Mouse (Mus musculus) liver, embryonic 15.5 days (tissue): ENCODE measurements at regions not wholly inside any gene's neighbourhood (a gene's known extent, or its start where the extent isn't known, plus 50 kb on each side); places are given as distances from the start of the nearest gene placed in this dataset.

Source experiments
- ATAC-seq: fragments of 200-750 bp; cut with Nextera tagmentation; 2 replicates; pipeline ENCODE4 v1.8.0; 2017; ENCODE audit warnings: moderate number of reproducible peaks, mild to moderate bottlenecking, moderate library complexity; ENCODE audit not compliant: insufficient read depth
- H3K27ac ChIP-seq: fragments of 300-500 bp; sonication (generic); replicated peaks from 2 replicates; pipeline ENCODE4 v1.5.1; 2015; ENCODE audit warnings: mild to moderate bottlenecking, inconsistent platforms
- H3K27me3 ChIP-seq: fragments of 300-500 bp; sonication (generic); 2 replicates; pipeline ENCODE4 v1.6.1; 2015; ENCODE audit warnings: mild to moderate bottlenecking, inconsistent platforms
- H3K36me3 ChIP-seq: fragments of 300-500 bp; sonication (generic); replicated peaks from 2 replicates; pipeline ENCODE4 v1.6.1; 2015; ENCODE audit warnings: moderate library complexity, mild to moderate bottlenecking, inconsistent platforms
- H3K4me1 ChIP-seq: fragments of 300-500 bp; sonication (generic); replicated peaks from 2 replicates; pipeline ENCODE4 v1.6.1; 2015; ENCODE audit warnings: inconsistent platforms
- H3K4me2 ChIP-seq: fragments of 300-500 bp; sonication (generic); 2 replicates; pipeline ENCODE4 v1.6.1; 2015; ENCODE audit warnings: moderate library complexity, mild to moderate bottlenecking, inconsistent platforms
- H3K4me3 ChIP-seq: fragments of 300-500 bp; sonication (generic); replicated peaks from 2 replicates; pipeline ENCODE4 v1.5.1; 2015; ENCODE audit warnings: mild to moderate bottlenecking, inconsistent platforms
- H3K9ac ChIP-seq: fragments of 300-500 bp; sonication (generic); 2 replicates; pipeline ENCODE4 v1.6.1; 2015; ENCODE audit warnings: moderate library complexity, mild to moderate bottlenecking, inconsistent platforms
- H3K9me3 ChIP-seq: fragments of 300-500 bp; sonication (generic); replicated peaks from 2 replicates; pipeline ENCODE4 v1.6.1; 2016; ENCODE audit warnings: inconsistent platforms
- WGBS: fragments of 180-500 bp; shearing (Covaris S2); methylation state at CpG from one replicate; pipeline ENCODE4 v1.1.7; 2015; ENCODE audit warnings: mixed read lengths; ENCODE audit not compliant: insufficient replicate concordance; 5-methylcytosine and 5-hydroxymethylcytosine counted together

DNA sequence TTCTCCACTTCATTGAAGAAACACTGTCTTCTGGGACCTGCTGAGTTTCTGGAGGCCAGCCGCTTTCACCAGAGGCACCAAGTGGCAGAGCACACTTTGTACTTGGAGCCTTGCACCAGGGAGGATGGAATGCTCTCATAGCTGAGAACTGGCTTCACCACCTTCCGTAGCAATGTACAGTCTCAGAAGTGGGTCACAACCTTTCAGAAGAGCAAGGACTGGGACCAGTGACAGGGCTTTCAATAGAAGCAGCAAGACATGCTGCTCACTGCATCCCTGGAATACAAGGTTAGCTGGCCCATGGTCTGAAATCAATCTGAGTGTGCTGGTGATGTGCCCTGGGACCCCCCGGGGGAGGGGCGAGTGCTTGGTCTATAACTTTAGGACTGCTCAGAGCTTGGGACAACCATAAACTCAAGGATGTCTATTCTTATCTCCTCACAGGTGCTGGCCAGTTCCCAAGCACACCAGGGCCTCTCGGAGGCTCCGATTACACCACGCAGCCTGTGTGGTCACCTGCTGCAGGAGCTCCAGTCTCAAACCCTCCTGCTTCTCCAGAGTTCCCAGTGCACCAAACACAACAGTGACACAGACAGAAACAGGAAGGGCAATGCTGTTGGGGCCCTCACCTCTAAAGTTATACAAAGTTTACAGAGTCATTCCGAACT, 114.4 kb upstream of the Tmem45b start:
- Histone ChIP-seq H3K4me3 (no peak overlapping the region), H3K9me3 (no peaks in the 10 kb centered on the region), H3K27me3 (no peaks in the 10 kb centered on the region), H3K27ac (no peak overlapping the region), H3K9ac (no peak overlapping the region), H3K36me3 (no peaks in the 10 kb centered on the region), H3K4me1 (no peaks in the 10 kb centered on the region), H3K4me2 (no peak overlapping the region)
- 71% methylated on average over 8 of the region's 8 CpGs for WGBS
- ATAC-seq: no peak

GRCm38 (mm10) chr9:31577066-31577465, 112.8 kb upstream of the Tmem45b start:
- Histone ChIP-seq H3K27ac (no peak overlapping the region), H3K4me1 (no peaks in the 10 kb centered on the region), H3K4me2 (no peak overlapping the region), H3K36me3 (no peaks in the 10 kb centered on the region), H3K4me3 (no peak overlapping the region), H3K27me3 (no peaks in the 10 kb centered on the region), H3K9me3 (no peaks in the 10 kb centered on the region), H3K9ac (no peak overlapping the region)
- WGBS: 61% methylated on average over 7 of the region's 7 CpGs
- ATAC-seq: no peak

- WGBS: 71% methylated on average over 10 of the region's 10 CpGs
- H3K4me1 ChIP-seq: no peaks in the 10 kb centered on the region
These were observed 102.8 kb upstream of the Tmem45b start for GRCm38 (mm10) chr9:31567029-31567428.

DNA sequence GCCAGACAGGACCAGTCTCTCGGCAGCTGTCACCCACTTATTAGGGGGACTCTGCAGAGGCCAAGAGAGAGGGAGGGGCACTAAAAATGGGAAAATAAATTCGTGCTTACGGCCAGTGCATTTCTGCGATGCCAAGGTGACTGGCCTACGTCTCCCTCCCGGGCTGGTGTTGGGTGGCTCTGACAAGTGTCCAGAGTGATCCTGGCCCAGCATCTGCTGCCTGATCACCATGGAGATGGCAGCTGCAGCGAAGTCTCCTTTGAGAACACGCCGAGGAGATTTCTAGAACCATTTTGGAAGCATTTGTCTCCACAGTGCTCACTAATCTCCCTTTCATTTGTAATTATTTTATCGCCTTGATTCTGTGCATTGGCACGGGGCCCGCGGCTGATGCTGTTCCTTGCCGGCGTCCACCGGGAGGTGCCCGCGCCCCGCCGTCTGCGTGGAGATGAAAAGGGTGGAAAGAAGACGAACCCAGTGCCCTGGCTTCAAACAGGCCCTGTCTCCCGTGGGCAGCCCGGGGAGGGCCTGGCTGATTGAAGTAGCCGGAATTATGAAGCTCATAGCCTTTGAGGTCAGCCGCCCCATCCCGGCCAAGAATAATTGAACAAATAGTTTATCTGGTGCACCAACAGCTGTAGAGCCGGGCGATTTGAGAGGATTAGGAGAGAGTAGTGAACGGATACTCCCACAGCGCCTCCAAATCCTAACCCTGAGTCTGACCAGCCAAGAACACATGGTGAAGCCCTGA, 102.2 kb upstream of the Tmem45b start:
- Histone ChIP-seq H3K4me3 (no peak overlapping the region), H3K4me1 (no peaks in the 10 kb centered on the region), H3K9ac (no peak overlapping the region), H3K36me3 (no peaks in the 10 kb centered on the region), H3K27me3 (no peaks in the 10 kb centered on the region), H3K4me2 (no peak overlapping the region), H3K27ac (no peak overlapping the region), H3K9me3 (no peaks in the 10 kb centered on the region)
- 70% methylated on average over 31 of the region's 31 CpGs for WGBS
- no peak for ATAC-seq

More at GRCm38 (mm10) chr9:31567029-31567428, 102.8 kb upstream of the Tmem45b start:
- H3K4me3 ChIP-seq: no peak overlapping the region
- H3K9me3 ChIP-seq: no peaks in the 10 kb centered on the region
- no peak overlapping the region for H3K9ac ChIP-seq
- no peak overlapping the region for H3K4me2 ChIP-seq
- no peak overlapping the region for H3K27ac ChIP-seq
- H3K36me3 ChIP-seq: no peaks in the 10 kb centered on the region
- no peaks in the 10 kb centered on the region for H3K27me3 ChIP-seq
- no peak for ATAC-seq

- Histone ChIP-seq H3K9me3 (no peaks in the 10 kb centered on the region), H3K4me1 (no peaks in the 10 kb centered on the region), H3K4me2 (no peak overlapping the region), H3K9ac (no peak overlapping the region), H3K27me3 (no peaks in the 10 kb centered on the region), H3K4me3 (no peak overlapping the region), H3K27ac (no peak overlapping the region), H3K36me3 (no peaks in the 10 kb centered on the region)
- 56% methylated on average over 12 of the region's 12 CpGs for WGBS
- ATAC-seq: no peak
These were observed 100.9 kb upstream of the Tmem45b start for GRCm38 (mm10) chr9:31564996-31565773.

DNA sequence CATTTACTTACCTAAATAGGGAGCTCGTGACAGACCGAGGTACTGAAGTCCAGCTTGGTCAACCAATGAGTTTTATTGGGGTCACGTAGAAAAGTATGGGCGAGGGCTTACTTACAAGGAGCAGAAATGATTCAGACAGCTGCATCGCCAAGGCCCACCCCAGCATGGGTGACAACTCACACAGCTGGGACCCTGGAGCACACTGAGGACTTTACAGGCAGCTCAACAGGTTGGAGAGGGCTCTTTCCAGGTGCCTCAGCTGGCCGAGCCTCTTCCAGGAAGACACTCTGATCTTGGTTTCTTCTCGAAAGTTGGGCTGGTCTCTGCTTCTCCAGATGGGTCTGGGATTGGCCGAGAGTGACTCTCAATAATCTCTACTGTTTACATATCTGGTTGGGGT, 99.3 kb upstream of the Tmem45b start:
- no peak for ATAC-seq
- Histone ChIP-seq H3K9ac (no peak overlapping the region), H3K9me3 (no peaks in the 10 kb centered on the region), H3K4me2 (no peak overlapping the region), H3K4me1 (no peaks in the 10 kb centered on the region), H3K27me3 (no peaks in the 10 kb centered on the region), H3K4me3 (no peak overlapping the region), H3K36me3 (no peaks in the 10 kb centered on the region), H3K27ac (no peak overlapping the region)
- 57% methylated on average over 8 of the region's 8 CpGs for WGBS

- no peak overlapping the region for H3K9ac ChIP-seq
- no peaks in the 10 kb centered on the region for H3K9me3 ChIP-seq
- H3K27ac ChIP-seq: no peak overlapping the region
- H3K36me3 ChIP-seq: no peaks in the 10 kb centered on the region
- no peak overlapping the region for H3K4me3 ChIP-seq
- no peak for ATAC-seq
- 57% methylated on average over 3 of the region's 3 CpGs for WGBS
- no peak overlapping the region for H3K4me2 ChIP-seq
- no peaks in the 10 kb centered on the region for H3K4me1 ChIP-seq
- no peaks in the 10 kb centered on the region for H3K27me3 ChIP-seq
These were observed 95.9 kb upstream of the Tmem45b start for GRCm38 (mm10) chr9:31560226-31560556.

DNA sequence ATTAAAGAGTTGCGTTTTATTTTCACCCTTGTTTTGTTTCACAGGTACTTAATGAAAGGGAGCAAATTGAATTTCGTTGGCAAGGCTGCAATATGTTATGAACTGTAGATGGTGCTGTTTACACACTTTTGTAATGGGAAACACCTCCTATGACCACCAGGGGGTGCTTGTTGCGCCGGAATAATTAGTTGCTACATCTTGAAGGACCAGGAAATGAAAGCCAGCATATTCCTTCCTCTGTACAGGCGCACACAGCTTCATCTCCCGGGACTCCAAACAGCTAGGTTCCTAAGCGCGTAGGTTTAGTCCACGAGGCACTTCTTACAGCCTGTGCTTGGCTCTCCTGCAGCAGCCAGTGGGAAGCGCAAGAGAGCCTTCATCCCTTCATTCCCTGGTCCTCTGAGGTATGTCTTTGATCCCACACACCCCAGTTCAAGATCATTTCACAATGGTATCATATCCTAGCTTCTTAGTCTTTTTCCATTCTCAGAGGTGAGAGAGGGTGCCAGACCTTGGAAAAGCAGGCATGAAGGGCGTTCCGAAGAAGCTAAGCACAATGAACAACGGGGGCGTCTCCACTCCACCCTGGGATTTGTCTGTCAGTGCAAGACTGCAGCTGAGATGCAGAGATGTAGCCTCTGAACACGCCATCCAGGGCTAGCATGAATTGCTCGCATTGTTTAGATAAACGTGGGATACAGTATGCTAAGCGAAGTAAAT, 95.4 kb upstream of the Tmem45b start:
- Histone ChIP-seq H3K9ac (no peak overlapping the region), H3K9me3 (no peaks in the 10 kb centered on the region), H3K27me3 (no peaks in the 10 kb centered on the region), H3K36me3 (no peaks in the 10 kb centered on the region), H3K27ac (no peak overlapping the region), H3K4me1 (no peaks in the 10 kb centered on the region), H3K4me3 (no peak overlapping the region), H3K4me2 (peak overlapping the region; percentile 29; the same call in 1 of the 2 replicates)
- 33% methylated on average over 18 of the region's 18 CpGs for WGBS
- ATAC-seq: no peak

DNA sequence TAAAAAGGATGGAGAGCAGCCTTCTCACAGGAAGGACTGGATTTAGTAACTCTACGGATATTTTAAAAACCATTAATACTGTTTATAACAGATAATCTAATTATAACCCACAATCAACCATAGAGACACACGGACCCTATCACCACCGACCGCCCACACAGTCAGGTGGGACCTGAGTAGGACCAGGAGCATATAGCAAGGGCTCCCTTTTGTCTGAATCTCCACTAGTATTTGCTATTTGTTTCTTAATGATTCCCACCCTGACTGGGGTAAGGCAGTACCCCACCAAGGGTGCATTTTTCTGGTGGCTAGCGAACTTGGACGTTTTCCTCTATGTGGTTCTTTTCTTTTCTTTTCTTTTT, 79.4 kb upstream of the Tmem45b start:
- no peaks in the 10 kb centered on the region for H3K27me3 ChIP-seq
- no peaks in the 10 kb centered on the region for H3K4me1 ChIP-seq
- H3K36me3 ChIP-seq: no peaks in the 10 kb centered on the region
- no peak overlapping the region for H3K4me3 ChIP-seq
- H3K27ac ChIP-seq: no peak overlapping the region
- H3K9me3 ChIP-seq: no peaks in the 10 kb centered on the region
- ATAC-seq: no peak
- no peak overlapping the region for H3K4me2 ChIP-seq
- H3K9ac ChIP-seq: no peak overlapping the region
- 39% methylated on average over 6 of the region's 6 CpGs for WGBS

GRCm38 (mm10) chr9:31542909-31543690, 78.8 kb upstream of the Tmem45b start:
- H3K27ac ChIP-seq: no peak overlapping the region
- H3K36me3 ChIP-seq: no peaks in the 10 kb centered on the region
- H3K27me3 ChIP-seq: no peaks in the 10 kb centered on the region
- H3K4me2 ChIP-seq: no peak overlapping the region
- H3K4me1 ChIP-seq: no peaks in the 10 kb centered on the region
- H3K9me3 ChIP-seq: no peaks in the 10 kb centered on the region
- 4% methylated on average over 13 of the region's 13 CpGs for WGBS
- H3K9ac ChIP-seq: no peak overlapping the region
- 0 out of 2 replicates have a peak, but pooled peaks have one; percentile 37 for ATAC-seq
- H3K4me3 ChIP-seq: no peak overlapping the region
